Mouse (Mus musculus): ENCODE results near the gene Ptpn13. TPM values are rescaled to one million over a fixed set of nuclear protein-coding genes. Genes with fewer than 3 reads are reported as not detected.

The Ptpn13 gene
- polyA plus RNA-seq, 1 experiment from 2014 or later = 3.9 TPM

DNA sequence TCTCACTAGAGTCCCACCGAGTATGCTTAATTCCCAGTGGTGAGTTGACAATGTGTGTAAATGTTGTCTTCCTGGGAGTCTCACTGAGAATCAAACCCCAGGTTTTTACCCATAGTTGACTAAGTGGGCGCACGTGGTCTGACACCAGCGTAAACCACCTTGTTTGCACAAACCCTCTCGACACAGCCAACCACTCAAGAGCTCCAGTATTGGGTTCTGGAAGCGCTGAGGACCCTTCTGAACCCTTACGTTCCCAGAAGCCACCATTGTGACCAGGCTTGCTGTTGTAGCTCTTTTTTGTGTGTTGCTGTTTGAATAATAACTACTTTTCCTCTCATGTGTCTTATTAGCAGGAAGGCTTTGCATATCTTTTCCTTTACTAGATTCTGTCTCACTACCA, 20.4 kb downstream of the Ptpn13 start:
- 86% methylated on average over 7 of the region's 7 CpGs for WGBS
- H3K27me3 ChIP-seq (ENCODE audit: control insufficient read depth, insufficient read depth, low read depth, low read length) = no peaks in the 10 kb centered on the region

DNA sequence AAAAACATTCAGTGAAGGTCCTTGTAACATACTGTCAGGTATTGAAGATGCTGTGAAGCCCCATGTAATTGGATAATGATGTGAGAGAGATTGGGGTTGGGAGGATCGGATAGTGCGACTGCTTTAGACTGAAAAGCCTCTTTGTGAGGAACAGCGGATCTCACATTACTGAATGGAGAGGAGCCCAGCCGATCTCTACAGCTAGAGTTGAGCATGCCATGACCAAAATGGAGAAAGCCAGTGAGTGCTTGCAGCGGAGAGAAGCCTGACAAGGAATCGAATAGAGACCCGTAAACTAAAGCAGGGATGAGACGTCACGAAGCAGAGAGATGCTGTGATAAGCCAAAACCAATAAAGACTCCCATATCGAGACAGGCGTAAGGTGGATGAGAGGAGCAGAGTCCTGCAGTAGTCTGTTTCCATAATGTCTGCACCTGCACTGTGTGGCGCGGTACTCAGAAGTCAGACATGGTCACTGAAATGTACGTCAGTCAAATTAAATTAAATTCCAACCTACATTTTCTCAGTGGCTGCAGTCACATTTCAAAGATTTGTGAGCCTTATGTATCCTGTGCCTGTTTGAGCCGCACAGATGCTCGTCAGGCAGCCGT, 22.9 kb downstream of the Ptpn13 start:
- H3K4me2 ChIP-seq (ENCODE audit: low read length) = peak overlapping the region; percentile 53
- no peaks in the 10 kb centered on the region for H3K36me3 ChIP-seq (ENCODE audit: control insufficient read depth, insufficient read depth, low read length)
- peak overlapping the region; percentile 44; the same call in 1 of the 2 replicates for H3K9ac ChIP-seq (ENCODE audit: low read depth, low read length)
- peak overlapping the region; percentile 21 for H3K4me3 ChIP-seq (ENCODE audit: low read depth, low read length)
- H3K27ac ChIP-seq (ENCODE audit: low read length) = peak overlapping the region; percentile 65
- peaks cover 16% of the 10 kb centered on the region for H3K4me1 ChIP-seq (ENCODE audit: control insufficient read depth, insufficient read depth, low read length)
- ATAC-seq = peak; percentile 84
- no peaks in the 10 kb centered on the region for H3K27me3 ChIP-seq (ENCODE audit: control insufficient read depth, insufficient read depth, low read depth, low read length)
- H3K9me3 ChIP-seq (replicated peaks; ENCODE audit: control insufficient read depth, low read length, poor library complexity, severe bottlenecking) = no peaks in the 10 kb centered on the region
- 15% methylated on average over 17 of the region's 17 CpGs for WGBS

More for the DNA sequence above, 20.4 kb downstream of the Ptpn13 start:
- Histone ChIP-seq H3K27ac (ENCODE audit: low read length) (no peak overlapping the region), H3K4me3 (ENCODE audit: low read depth, low read length) (no peak overlapping the region), H3K36me3 (ENCODE audit: control insufficient read depth, insufficient read depth, low read length) (no peaks in the 10 kb centered on the region), H3K9me3 (replicated peaks; ENCODE audit: control insufficient read depth, low read length, poor library complexity, severe bottlenecking) (no peaks in the 10 kb centered on the region), H3K9ac (ENCODE audit: low read depth, low read length) (no peak overlapping the region), H3K4me2 (ENCODE audit: low read length) (no peak overlapping the region), H3K4me1 (ENCODE audit: control insufficient read depth, insufficient read depth, low read length) (peaks cover 21% of the 10 kb centered on the region)
- no peak for ATAC-seq

DNA sequence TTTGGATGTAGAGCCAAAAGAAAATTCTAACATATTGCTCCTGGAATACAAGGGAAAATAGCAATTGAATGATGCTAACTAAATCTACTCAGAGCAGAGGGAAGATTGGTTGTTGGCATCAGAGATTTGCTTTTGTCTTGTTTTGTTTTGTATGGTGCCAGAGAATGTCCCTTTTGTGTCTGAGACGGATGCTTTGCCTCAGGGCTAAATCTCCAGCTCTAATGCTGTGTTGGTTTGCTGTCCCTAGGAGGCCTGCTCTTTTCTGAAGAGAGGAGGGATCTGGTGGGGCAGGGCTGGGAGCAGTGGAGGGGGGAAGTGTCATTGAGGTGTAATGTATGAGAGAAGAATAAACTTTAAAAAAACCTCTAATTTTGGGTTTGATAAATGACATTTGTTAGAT, 23.5 kb downstream of the Ptpn13 start:
- peak overlapping the region; percentile 65 for H3K27ac ChIP-seq (ENCODE audit: low read length)
- no peaks in the 10 kb centered on the region for H3K27me3 ChIP-seq (ENCODE audit: control insufficient read depth, insufficient read depth, low read depth, low read length)
- H3K9me3 ChIP-seq (replicated peaks; ENCODE audit: control insufficient read depth, low read length, poor library complexity, severe bottlenecking) = no peaks in the 10 kb centered on the region
- peak overlapping the region; percentile 53 for H3K4me2 ChIP-seq (ENCODE audit: low read length)
- no peak overlapping the region for H3K4me3 ChIP-seq (ENCODE audit: low read depth, low read length)
- H3K36me3 ChIP-seq (ENCODE audit: control insufficient read depth, insufficient read depth, low read length) = no peaks in the 10 kb centered on the region
- no peak overlapping the region for H3K9ac ChIP-seq (ENCODE audit: low read depth, low read length)
- WGBS = 8% methylated on average over 1 of the region's 1 CpGs
- H3K4me1 ChIP-seq (ENCODE audit: control insufficient read depth, insufficient read depth, low read length) = peaks cover 16% of the 10 kb centered on the region
- peak; percentile 77 for ATAC-seq

- 100% methylated on average over 1 of the region's 1 CpGs for WGBS
- Histone ChIP-seq H3K4me3 (ENCODE audit: low read depth, low read length) (no peak overlapping the region), H3K9ac (ENCODE audit: low read depth, low read length) (no peak overlapping the region), H3K36me3 (ENCODE audit: control insufficient read depth, insufficient read depth, low read length) (no peaks in the 10 kb centered on the region), H3K9me3 (replicated peaks; ENCODE audit: control insufficient read depth, low read length, poor library complexity, severe bottlenecking) (peaks cover 2% of the 10 kb centered on the region; the same call in 1 of the 2 replicates), H3K4me2 (ENCODE audit: low read length) (no peak overlapping the region), H3K4me1 (ENCODE audit: control insufficient read depth, insufficient read depth, low read length) (peaks cover 16% of the 10 kb centered on the region), H3K27me3 (ENCODE audit: control insufficient read depth, insufficient read depth, low read depth, low read length) (no peaks in the 10 kb centered on the region), H3K27ac (ENCODE audit: low read length) (no peak overlapping the region)
- no peak for ATAC-seq
These were observed 25.7 kb downstream of the Ptpn13 start for GRCm38 (mm10) chr5:103450663-103451062.

GRCm38 (mm10) chr5:103453361-103454140, 28.6 kb downstream of the Ptpn13 start:
- no peaks in the 10 kb centered on the region for H3K36me3 ChIP-seq (ENCODE audit: control insufficient read depth, insufficient read depth, low read length)
- no peak overlapping the region for H3K9ac ChIP-seq (ENCODE audit: low read depth, low read length)
- no peak overlapping the region for H3K4me3 ChIP-seq (ENCODE audit: low read depth, low read length)
- ATAC-seq = no peak
- no peaks in the 10 kb centered on the region for H3K27me3 ChIP-seq (ENCODE audit: control insufficient read depth, insufficient read depth, low read depth, low read length)
- peaks cover 6% of the 10 kb centered on the region; the same call in 1 of the 2 replicates for H3K4me1 ChIP-seq (ENCODE audit: control insufficient read depth, insufficient read depth, low read length)
- peaks cover 3% of the 10 kb centered on the region; the same call in 1 of the 2 replicates for H3K9me3 ChIP-seq (replicated peaks; ENCODE audit: control insufficient read depth, low read length, poor library complexity, severe bottlenecking)
- no peak overlapping the region for H3K4me2 ChIP-seq (ENCODE audit: low read length)
- 58% methylated on average over 14 of the region's 14 CpGs for WGBS
- H3K27ac ChIP-seq (ENCODE audit: low read length) = no peak overlapping the region

GRCm38 (mm10) chr5:103456794-103457193, 31.8 kb downstream of the Ptpn13 start:
- ATAC-seq = no peak
- no peak overlapping the region for H3K4me2 ChIP-seq (ENCODE audit: low read length)
- no peak overlapping the region for H3K27ac ChIP-seq (ENCODE audit: low read length)
- no peaks in the 10 kb centered on the region for H3K4me1 ChIP-seq (ENCODE audit: control insufficient read depth, insufficient read depth, low read length)
- H3K9ac ChIP-seq (ENCODE audit: low read depth, low read length) = no peak overlapping the region
- H3K4me3 ChIP-seq (ENCODE audit: low read depth, low read length) = no peak overlapping the region
- 97% methylated on average over 1 of the region's 1 CpGs for WGBS
- no peaks in the 10 kb centered on the region for H3K36me3 ChIP-seq (ENCODE audit: control insufficient read depth, insufficient read depth, low read length)
- H3K27me3 ChIP-seq (ENCODE audit: control insufficient read depth, insufficient read depth, low read depth, low read length) = no peaks in the 10 kb centered on the region
- H3K9me3 ChIP-seq (replicated peaks; ENCODE audit: control insufficient read depth, low read length, poor library complexity, severe bottlenecking) = peaks cover 3% of the 10 kb centered on the region; the same call in 1 of the 2 replicates

GRCm38 (mm10) chr5:103458411-103458810, 33.4 kb downstream of the Ptpn13 start:
- Histone ChIP-seq H3K27ac (ENCODE audit: low read length) (no peak overlapping the region), H3K9me3 (replicated peaks; ENCODE audit: control insufficient read depth, low read length, poor library complexity, severe bottlenecking) (peaks cover 3% of the 10 kb centered on the region; the same call in 1 of the 2 replicates), H3K4me2 (ENCODE audit: low read length) (no peak overlapping the region), H3K4me1 (ENCODE audit: control insufficient read depth, insufficient read depth, low read length) (no peaks in the 10 kb centered on the region), H3K27me3 (ENCODE audit: control insufficient read depth, insufficient read depth, low read depth, low read length) (no peaks in the 10 kb centered on the region), H3K4me3 (ENCODE audit: low read depth, low read length) (no peak overlapping the region), H3K9ac (ENCODE audit: low read depth, low read length) (no peak overlapping the region), H3K36me3 (ENCODE audit: control insufficient read depth, insufficient read depth, low read length) (no peaks in the 10 kb centered on the region)
- 30% methylated on average over 8 of the region's 8 CpGs for WGBS
- ATAC-seq = no peak

GRCm38 (mm10) chr5:103458959-103459675, 34.1 kb downstream of the Ptpn13 start:
- no peak overlapping the region for H3K4me3 ChIP-seq (ENCODE audit: low read depth, low read length)
- H3K4me2 ChIP-seq (ENCODE audit: low read length) = no peak overlapping the region
- ATAC-seq = no peak
- no peaks in the 10 kb centered on the region for H3K4me1 ChIP-seq (ENCODE audit: control insufficient read depth, insufficient read depth, low read length)
- H3K27ac ChIP-seq (ENCODE audit: low read length) = no peak overlapping the region
- no peaks in the 10 kb centered on the region for H3K27me3 ChIP-seq (ENCODE audit: control insufficient read depth, insufficient read depth, low read depth, low read length)
- no peaks in the 10 kb centered on the region for H3K36me3 ChIP-seq (ENCODE audit: control insufficient read depth, insufficient read depth, low read length)
- 82% methylated on average over 8 of the region's 8 CpGs for WGBS
- H3K9me3 ChIP-seq (replicated peaks; ENCODE audit: control insufficient read depth, low read length, poor library complexity, severe bottlenecking) = peaks cover 3% of the 10 kb centered on the region; the same call in 1 of the 2 replicates
- no peak overlapping the region for H3K9ac ChIP-seq (ENCODE audit: low read depth, low read length)

Measured in midbrain, embryonic 16.5 days (tissue).